Mouse (Mus musculus) midbrain, embryonic 10.5 days (tissue): ENCODE data around the gene H13. TPM values are rescaled to one million over a fixed set of nuclear protein-coding genes. Genes with fewer than 3 reads are reported as not detected.

Source experiments
- DNase-seq: peaks from one replicate; pipeline ENCODE4 v3.0.0-alpha.2; 2017; ENCODE audit warnings: low spot score
- H3K27ac ChIP-seq: fragments of 300-500 bp; sonication (generic); replicated peaks from 2 replicates; pipeline ENCODE4 v1.5.1; 2016; ENCODE audit warnings: mild to moderate bottlenecking
- H3K27me3 ChIP-seq: fragments of 300-500 bp; sonication (generic); 2 replicates; pipeline ENCODE4 v1.6.1; 2016; ENCODE audit warnings: low read depth, mild to moderate bottlenecking; ENCODE audit not compliant: poor library complexity, severe bottlenecking
- H3K36me3 ChIP-seq: fragments of 300-500 bp; sonication (generic); 2 replicates; pipeline ENCODE4 v1.6.1; 2016; ENCODE audit warnings: mild to moderate bottlenecking, moderate library complexity
- H3K4me1 ChIP-seq: fragments of 300-500 bp; sonication (generic); 2 replicates; pipeline ENCODE4 v1.6.1; 2016
- H3K4me3 ChIP-seq: fragments of 300-500 bp; sonication (generic); 2 replicates; pipeline ENCODE4 v1.5.1; 2016; ENCODE audit warnings: mild to moderate bottlenecking, moderate library complexity
- H3K9me3 ChIP-seq: fragments of 300-500 bp; sonication (generic); replicated peaks from 2 replicates; pipeline ENCODE4 v1.6.1; 2016; ENCODE audit warnings: mild to moderate bottlenecking
- WGBS: fragments of 180-500 bp; shearing (Covaris S2); methylation state at CpG from one replicate; pipeline ENCODE4 v1.1.7; 2016; 5-methylcytosine and 5-hydroxymethylcytosine counted together
- polyA plus RNA-seq: library from polyadenylated mRNA; unstranded; fragments of >200 nt; fragmentation: Nextera tagmentation; extraction: Ambion mirVana; gene quantifications from 2 replicates; pipeline ENCODE4 v1.2.1, GENCODE M21; 2016

The H13 gene
- polyA plus RNA-seq, 1 experiment from 2014 or later = 99.2 TPM

- H3K9me3 ChIP-seq = no peaks in the 10 kb centered on the region
- 66% methylated on average over 9 of the region's 9 CpGs for WGBS
- peak overlapping the region; percentile 98 for H3K27ac ChIP-seq
- H3K36me3 ChIP-seq = peaks cover 49% of the 10 kb centered on the region
- peaks cover 37% of the 10 kb centered on the region for H3K4me1 ChIP-seq
- H3K4me3 ChIP-seq = peak overlapping the region; percentile 99
- no peaks in the 10 kb centered on the region for H3K27me3 ChIP-seq
- no peak for DNase-seq
Observed at GRCm38 (mm10) chr2:152670983-152671641, 1.9 kb downstream of the H13 start.

GRCm38 (mm10) chr2:152671642-152671999 lies 2.4 kb downstream of the H13 start:
- Histone ChIP-seq H3K36me3 (peaks cover 54% of the 10 kb centered on the region), H3K9me3 (no peaks in the 10 kb centered on the region), H3K4me3 (peak overlapping the region; percentile 99), H3K27ac (peak overlapping the region; percentile 98), H3K4me1 (peaks cover 37% of the 10 kb centered on the region), H3K27me3 (no peaks in the 10 kb centered on the region)
- 56% methylated on average over 5 of the region's 5 CpGs for WGBS
- peak; percentile 35 for DNase-seq

- no peak for DNase-seq
- H3K4me3 ChIP-seq = peak overlapping the region; percentile 99; the same call in 1 of the 2 replicates
- H3K9me3 ChIP-seq = no peaks in the 10 kb centered on the region
- H3K36me3 ChIP-seq = peaks cover 60% of the 10 kb centered on the region
- peak overlapping the region; percentile 98; the same call in 1 of the 2 replicates for H3K27ac ChIP-seq
- peaks cover 37% of the 10 kb centered on the region for H3K4me1 ChIP-seq
- 93% methylated on average over 12 of the region's 12 CpGs for WGBS
- H3K27me3 ChIP-seq = no peaks in the 10 kb centered on the region
Observed at GRCm38 (mm10) chr2:152672166-152672565, 2.9 kb downstream of the H13 start.

GRCm38 (mm10) chr2:152674148-152674547 lies 4.9 kb downstream of the H13 start:
- Histone ChIP-seq H3K27me3 (no peaks in the 10 kb centered on the region), H3K4me3 (no peak overlapping the region), H3K9me3 (no peaks in the 10 kb centered on the region), H3K27ac (no peak overlapping the region), H3K4me1 (peaks cover 37% of the 10 kb centered on the region), H3K36me3 (peaks cover 79% of the 10 kb centered on the region)
- 92% methylated on average over 11 of the region's 11 CpGs for whole genome bisulfite sequencing
- no peak for DNase-seq

GRCm38 (mm10) chr2:152675252-152675791 lies 6.1 kb downstream of the H13 start:
- Histone ChIP-seq H3K4me1 (peaks cover 29% of the 10 kb centered on the region), H3K4me3 (no peak overlapping the region), H3K36me3 (peaks cover 91% of the 10 kb centered on the region), H3K27ac (no peak overlapping the region), H3K27me3 (no peaks in the 10 kb centered on the region), H3K9me3 (no peaks in the 10 kb centered on the region)
- DNase-seq = no peak
- 93% methylated on average over 13 of the region's 13 CpGs for WGBS

GRCm38 (mm10) chr2:152678302-152678701 lies 9.0 kb downstream of the H13 start:
- DNase-seq = no peak
- peaks cover 96% of the 10 kb centered on the region for H3K36me3 ChIP-seq
- WGBS = 68% methylated on average over 3 of the region's 3 CpGs
- H3K4me3 ChIP-seq = no peak overlapping the region
- no peaks in the 10 kb centered on the region for H3K27me3 ChIP-seq
- H3K4me1 ChIP-seq = 0 out of 2 replicates have a peak, but pooled peaks cover under 1% of the 10 kb centered on the region
- H3K9me3 ChIP-seq = no peaks in the 10 kb centered on the region
- H3K27ac ChIP-seq = no peak overlapping the region

- no peak for DNase-seq
- peaks cover 100% of the 10 kb centered on the region for H3K36me3 ChIP-seq
- H3K27me3 ChIP-seq = no peaks in the 10 kb centered on the region
- H3K9me3 ChIP-seq = no peaks in the 10 kb centered on the region
- H3K4me1 ChIP-seq = no peaks in the 10 kb centered on the region
- H3K4me3 ChIP-seq = no peak overlapping the region
- H3K27ac ChIP-seq = no peak overlapping the region
- WGBS = 95% methylated on average over 5 of the region's 5 CpGs
Observed at GRCm38 (mm10) chr2:152678925-152679324, 9.7 kb downstream of the H13 start.

GRCm38 (mm10) chr2:152679701-152680355 lies 10.6 kb downstream of the H13 start:
- WGBS = 86% methylated on average over 8 of the region's 8 CpGs
- Histone ChIP-seq H3K36me3 (peaks cover 100% of the 10 kb centered on the region), H3K27ac (no peak overlapping the region), H3K4me1 (no peaks in the 10 kb centered on the region), H3K4me3 (no peak overlapping the region), H3K27me3 (no peaks in the 10 kb centered on the region), H3K9me3 (no peaks in the 10 kb centered on the region)
- no peak for DNase-seq

GRCm38 (mm10) chr2:152683086-152683485 lies 13.8 kb downstream of the H13 start:
- Histone ChIP-seq H3K4me1 (peaks cover 11% of the 10 kb centered on the region), H3K9me3 (peaks cover 10% of the 10 kb centered on the region; the same call in 1 of the 2 replicates), H3K4me3 (no peak overlapping the region), H3K27ac (no peak overlapping the region), H3K27me3 (no peaks in the 10 kb centered on the region), H3K36me3 (peaks cover 100% of the 10 kb centered on the region)
- no peak for DNase-seq
- WGBS = 92% methylated on average over 5 of the region's 5 CpGs

- no peak for DNase-seq
- Histone ChIP-seq H3K36me3 (peaks cover 100% of the 10 kb centered on the region), H3K27ac (peak overlapping the region; percentile 58), H3K27me3 (no peaks in the 10 kb centered on the region), H3K4me3 (peak overlapping the region; percentile 56), H3K9me3 (peaks cover 10% of the 10 kb centered on the region; the same call in 1 of the 2 replicates), H3K4me1 (peaks cover 16% of the 10 kb centered on the region)
- WGBS = 57% methylated on average over 12 of the region's 12 CpGs
Observed at GRCm38 (mm10) chr2:152686399-152686798, 17.1 kb downstream of the H13 start.

GRCm38 (mm10) chr2:152686806-152687267 lies 17.6 kb downstream of the H13 start, which contains the start of gene Mcts2:
TSS of gene Mcts2 (plus strand) at chr2:152687035.
- Histone ChIP-seq H3K4me3 (peak within 1 kb of the TSS; percentile 56), H3K27ac (peak within 1 kb of the TSS; percentile 58), H3K36me3 (peaks cover 97% of the 10 kb centered on the region), H3K4me1 (peaks cover 18% of the 10 kb centered on the region), H3K27me3 (no peaks in the 10 kb centered on the region), H3K9me3 (peaks cover 10% of the 10 kb centered on the region; the same call in 1 of the 2 replicates)
- WGBS = 50% methylated on average over 45 of the region's 45 CpGs
- DNase-seq = peak; percentile 93

- H3K36me3 ChIP-seq = peaks cover 83% of the 10 kb centered on the region
- H3K4me3 ChIP-seq = no peak overlapping the region
- peak overlapping the region; percentile 76 for H3K27ac ChIP-seq
- no peak for DNase-seq
- peaks cover 30% of the 10 kb centered on the region for H3K4me1 ChIP-seq
- WGBS = 79% methylated on average over 7 of the region's 7 CpGs
- H3K27me3 ChIP-seq = no peaks in the 10 kb centered on the region
- peaks cover 2% of the 10 kb centered on the region; the same call in 1 of the 2 replicates for H3K9me3 ChIP-seq
Observed at GRCm38 (mm10) chr2:152691564-152692217, 22.4 kb downstream of the H13 start.
